Mouse (Mus musculus) forebrain, embryonic 11.5 days (tissue): ENCODE results near the gene Gm11627. TPM values are rescaled to one million over a fixed set of nuclear protein-coding genes. Genes with fewer than 3 reads are reported as not detected.
"Not testable (repeated sequence)": the region's sequence is repeated elsewhere in the genome, so short reads cannot be mapped to it uniquely, and the experiment has no call there.

Experiments used
- ATAC-seq: fragments of 200-750 bp; cut with Nextera tagmentation; replicated peaks from 2 replicates; pipeline ENCODE4 v1.8.0; 2017; ENCODE audit warnings: moderate TSS enrichment; ENCODE audit not compliant: low FRiP score
- DNase-seq: peaks from one replicate; pipeline ENCODE4 v3.0.0-alpha.2; 2017; ENCODE audit warnings: low spot score
- H3K27ac ChIP-seq: fragments of 300-500 bp; sonication (generic); 2 replicates; pipeline ENCODE4 v1.5.1; 2014; ENCODE audit warnings: low read depth, low read length
- H3K27me3 ChIP-seq: fragments of 300-500 bp; sonication (generic); 2 replicates; pipeline ENCODE4 v1.6.1; 2014; ENCODE audit warnings: mild to moderate bottlenecking, low read length, mixed read lengths; ENCODE audit not compliant: control insufficient read depth, insufficient read depth
- H3K36me3 ChIP-seq: fragments of 300-500 bp; sonication (generic); 2 replicates; pipeline ENCODE4 v1.6.1; 2014; ENCODE audit warnings: mild to moderate bottlenecking, low read length, moderate library complexity, mixed read lengths; ENCODE audit not compliant: control insufficient read depth, insufficient read depth
- H3K4me1 ChIP-seq: fragments of 300-500 bp; sonication (generic); replicated peaks from 2 replicates; pipeline ENCODE4 v1.6.1; 2014; ENCODE audit warnings: low read length, mixed read lengths; ENCODE audit not compliant: control insufficient read depth, insufficient read depth
- H3K4me2 ChIP-seq: fragments of 300-500 bp; sonication (generic); 2 replicates; pipeline ENCODE4 v1.6.1; 2014; ENCODE audit warnings: low read depth, mild to moderate bottlenecking, low read length, moderate library complexity, mixed read lengths; ENCODE audit not compliant: severe bottlenecking
- H3K4me3 ChIP-seq: fragments of 300-500 bp; sonication (generic); 2 replicates; pipeline ENCODE4 v1.5.1; 2014; ENCODE audit warnings: low read depth, low read length
- H3K9ac ChIP-seq: fragments of 300-500 bp; sonication (generic); 2 replicates; pipeline ENCODE4 v1.6.1; 2014; ENCODE audit warnings: low read length
- H3K9me3 ChIP-seq: fragments of 300-500 bp; sonication (generic); 2 replicates; pipeline ENCODE4 v1.6.1; 2016; ENCODE audit warnings: low read length, mixed read lengths; ENCODE audit not compliant: control insufficient read depth
- WGBS: fragments of 180-500 bp; shearing (Covaris S2); extraction: QIAGEN DNeasy Blood & Tissue Kit; methylation state at CpG from one replicate; pipeline ENCODE4 v1.1.7; 2014; 5-methylcytosine and 5-hydroxymethylcytosine counted together
- polyA plus RNA-seq: library from polyadenylated mRNA; unstranded; fragments of >200 nt; fragmentation: Nextera tagmentation; extraction: Ambion mirVana; gene quantifications from 2 replicates; pipeline ENCODE4 v1.2.1, GENCODE M21; 2014

The Gm11627 gene
- polyA plus RNA-seq, 1 experiment from 2014 or later, result 13.8 TPM

DNA sequence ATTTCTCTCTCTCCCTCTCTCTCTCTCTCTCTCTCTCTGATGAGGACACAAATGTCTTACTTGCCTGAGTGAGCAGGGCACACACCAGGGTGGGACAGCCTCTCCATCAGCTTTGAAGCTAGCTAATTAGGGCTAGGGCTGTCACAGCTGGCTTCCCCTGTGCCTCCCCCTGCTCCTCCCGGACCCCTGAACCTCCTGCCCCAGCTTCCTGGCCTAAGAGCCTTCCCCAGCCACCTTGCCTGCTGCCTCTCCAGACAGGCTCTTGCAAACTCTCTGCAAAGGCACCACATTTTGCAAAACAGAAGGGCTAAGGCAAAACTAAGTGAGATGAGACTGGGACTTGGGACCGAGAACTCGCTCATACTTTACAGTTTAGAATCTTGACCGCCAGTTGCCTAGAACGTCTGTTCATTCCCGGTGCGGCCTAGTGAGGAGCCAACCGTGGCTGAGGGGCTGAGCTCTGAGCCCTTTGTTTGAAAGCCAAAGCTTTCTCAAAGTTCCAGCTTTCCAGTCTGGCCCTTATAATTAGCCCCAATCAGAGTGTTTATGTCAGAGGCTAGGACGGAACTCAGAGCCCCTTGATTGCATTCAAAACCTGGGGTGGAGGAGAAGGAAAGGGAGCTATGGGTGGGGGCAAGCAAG is 31.5 kb upstream of the Gm11627 start:
- Histone ChIP-seq H3K36me3 (no peaks in the 10 kb centered on the region), H3K27me3 (no peaks in the 10 kb centered on the region), H3K9me3 (no peaks in the 10 kb centered on the region), H3K9ac (peak overlapping the region; percentile 32; the same call in 1 of the 2 replicates), H3K4me2 (peak overlapping the region; percentile 21; the same call in 1 of the 2 replicates), H3K4me1 (peaks cover 28% of the 10 kb centered on the region), H3K4me3 (no peak overlapping the region), H3K27ac (peak overlapping the region; percentile 83)
- DNase-seq (peak; percentile 71), ATAC-seq (no peak)
- 6% methylated on average over 9 of the region's 9 CpGs for WGBS

DNA sequence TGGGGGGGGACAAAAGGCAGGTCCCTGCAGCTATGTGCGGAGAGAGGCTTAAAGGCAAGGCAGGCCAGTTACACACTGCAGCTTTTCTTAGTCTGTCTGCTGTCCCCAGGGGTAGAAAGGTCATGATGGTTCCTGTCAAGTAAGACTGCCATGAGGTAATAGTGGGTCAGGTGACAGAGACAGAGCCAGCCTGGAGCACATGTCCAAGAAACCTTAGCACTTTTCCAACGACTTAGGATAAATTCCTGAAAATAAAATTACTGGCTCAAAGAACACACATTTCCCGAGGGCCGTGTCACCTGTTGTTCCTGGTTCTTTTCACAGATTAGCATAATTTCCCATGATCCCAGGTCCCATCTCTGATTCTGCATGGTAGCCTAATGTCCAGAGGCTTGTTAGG is 31.0 kb upstream of the Gm11627 start:
- peaks cover 28% of the 10 kb centered on the region for H3K4me1 ChIP-seq
- H3K9ac ChIP-seq, result peak overlapping the region; percentile 32; the same call in 1 of the 2 replicates
- ATAC-seq, result 0 out of 2 replicates have a peak, but pooled peaks have one; percentile 29
- no peaks in the 10 kb centered on the region for H3K27me3 ChIP-seq
- 14% methylated on average over 4 of the region's 4 CpGs for WGBS
- H3K36me3 ChIP-seq, result no peaks in the 10 kb centered on the region
- H3K4me2 ChIP-seq, result peak overlapping the region; percentile 70; the same call in 1 of the 2 replicates
- no peaks in the 10 kb centered on the region for H3K9me3 ChIP-seq
- peak overlapping the region; percentile 83 for H3K27ac ChIP-seq
- no peak overlapping the region for H3K4me3 ChIP-seq
- no peak for DNase-seq

DNA sequence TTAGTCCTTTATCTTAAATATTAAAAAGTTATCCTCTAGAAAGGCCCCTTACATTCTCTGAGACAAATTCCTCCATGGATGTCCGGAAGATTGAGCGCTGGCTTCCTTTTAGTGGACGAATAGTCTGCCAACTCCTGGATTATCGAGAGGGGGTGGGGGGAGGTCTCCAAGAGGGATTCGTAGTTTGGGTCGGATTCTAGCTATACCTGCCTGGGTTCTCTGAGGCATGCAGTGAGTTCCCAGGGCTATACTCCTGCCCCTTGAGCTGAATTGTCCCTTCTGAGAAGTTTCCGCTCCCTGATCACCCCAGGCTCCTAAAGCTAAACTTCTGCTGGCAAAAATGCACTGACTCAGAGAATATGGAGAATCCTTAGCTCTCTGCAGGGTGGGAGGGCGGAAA is 30.2 kb upstream of the Gm11627 start:
- no peak for DNase-seq
- 0 out of 2 replicates have a peak overlapping the region, but pooled peaks have one; percentile 39 for H3K27ac ChIP-seq
- H3K4me1 ChIP-seq, result peaks cover 28% of the 10 kb centered on the region
- no peaks in the 10 kb centered on the region for H3K36me3 ChIP-seq
- ATAC-seq, result no peak
- H3K4me3 ChIP-seq, result peak overlapping the region; percentile 78; the same call in 1 of the 2 replicates
- H3K9me3 ChIP-seq, result no peaks in the 10 kb centered on the region
- peak overlapping the region; percentile 38; the same call in 1 of the 2 replicates for H3K9ac ChIP-seq
- H3K27me3 ChIP-seq, result no peaks in the 10 kb centered on the region
- WGBS, result 33% methylated on average over 8 of the region's 8 CpGs
- peak overlapping the region; percentile 70; the same call in 1 of the 2 replicates for H3K4me2 ChIP-seq

DNA sequence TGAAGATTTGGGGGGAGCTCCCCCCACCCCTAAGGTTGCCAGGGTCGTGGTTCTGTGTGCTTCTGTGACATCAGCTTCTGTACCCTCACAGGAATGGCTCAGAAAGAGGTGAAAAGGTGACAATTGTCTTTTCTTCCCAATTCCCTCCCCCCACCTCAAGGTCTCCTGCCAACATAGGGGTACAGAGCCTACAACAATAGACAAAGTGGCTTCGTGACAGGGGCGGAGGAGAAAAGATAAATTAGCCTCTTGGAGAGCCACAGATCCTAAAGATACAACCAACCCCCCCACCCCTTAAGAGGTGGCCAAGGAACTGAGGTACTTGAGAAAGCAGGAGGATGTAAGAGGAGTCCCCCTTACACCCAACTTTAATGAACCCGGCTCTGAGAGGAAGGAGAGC is 29.4 kb upstream of the Gm11627 start:
- Histone ChIP-seq H3K4me3 (peak overlapping the region; percentile 78), H3K4me1 (peaks cover 28% of the 10 kb centered on the region), H3K27me3 (no peaks in the 10 kb centered on the region), H3K9me3 (no peaks in the 10 kb centered on the region), H3K27ac (0 out of 2 replicates have a peak overlapping the region, but pooled peaks have one; percentile 38), H3K4me2 (peak overlapping the region; percentile 70), H3K36me3 (no peaks in the 10 kb centered on the region), H3K9ac (peak overlapping the region; percentile 99; the same call in 1 of the 2 replicates)
- ATAC-seq, result no peak
- 10% methylated on average over 4 of the region's 4 CpGs for WGBS
- DNase-seq, result no peak

DNA sequence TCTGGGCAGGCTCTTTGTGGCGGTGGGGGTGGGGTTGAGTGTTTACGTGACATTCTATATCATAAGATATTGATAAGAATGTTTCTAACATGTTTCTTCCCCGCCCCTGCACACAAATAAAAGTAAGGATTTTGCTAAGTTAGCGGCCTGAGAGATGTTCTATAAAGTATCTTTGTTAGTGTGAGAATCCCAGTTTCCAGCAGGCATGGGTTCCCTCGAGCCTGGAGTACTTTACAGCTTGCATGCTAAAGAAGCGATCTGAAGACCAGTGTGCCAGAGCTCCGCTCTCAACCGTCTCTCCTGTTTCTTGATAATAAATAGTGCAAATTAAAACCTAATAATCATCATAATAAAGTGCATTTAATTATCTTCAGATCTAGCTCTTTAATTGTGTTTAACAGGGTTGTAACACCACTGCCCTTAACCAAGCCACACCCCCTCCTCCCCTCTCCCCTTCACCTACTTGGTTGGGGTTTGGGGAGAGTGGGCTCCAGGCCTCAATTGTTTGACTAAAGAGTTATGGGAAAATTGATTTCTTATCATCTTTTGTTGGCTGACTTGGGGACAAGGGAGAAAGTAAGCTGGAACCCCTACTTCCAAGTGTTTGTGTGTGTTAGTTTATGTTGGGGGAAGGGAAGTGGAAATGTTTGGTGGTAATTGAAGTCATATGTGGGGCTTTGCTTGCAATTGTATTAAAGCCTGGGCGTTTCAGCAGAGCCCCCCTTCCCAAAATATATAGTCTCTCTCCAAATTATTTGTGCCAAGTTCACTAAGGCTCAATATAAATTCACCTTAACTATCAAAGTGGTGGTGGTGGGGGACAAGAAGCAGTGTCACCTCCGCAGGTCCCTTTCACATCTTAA is 28.7 kb upstream of the Gm11627 start:
- Histone ChIP-seq H3K27me3 (no peaks in the 10 kb centered on the region), H3K4me2 (peak overlapping the region; percentile 70), H3K36me3 (no peaks in the 10 kb centered on the region), H3K4me1 (peaks cover 28% of the 10 kb centered on the region), H3K9ac (peak overlapping the region; percentile 99), H3K9me3 (no peaks in the 10 kb centered on the region), H3K4me3 (peak overlapping the region; percentile 78), H3K27ac (peak overlapping the region; percentile 53)
- 4% methylated on average over 10 of the region's 10 CpGs for WGBS
- ATAC-seq, result no peak
- DNase-seq, result no peak

DNA sequence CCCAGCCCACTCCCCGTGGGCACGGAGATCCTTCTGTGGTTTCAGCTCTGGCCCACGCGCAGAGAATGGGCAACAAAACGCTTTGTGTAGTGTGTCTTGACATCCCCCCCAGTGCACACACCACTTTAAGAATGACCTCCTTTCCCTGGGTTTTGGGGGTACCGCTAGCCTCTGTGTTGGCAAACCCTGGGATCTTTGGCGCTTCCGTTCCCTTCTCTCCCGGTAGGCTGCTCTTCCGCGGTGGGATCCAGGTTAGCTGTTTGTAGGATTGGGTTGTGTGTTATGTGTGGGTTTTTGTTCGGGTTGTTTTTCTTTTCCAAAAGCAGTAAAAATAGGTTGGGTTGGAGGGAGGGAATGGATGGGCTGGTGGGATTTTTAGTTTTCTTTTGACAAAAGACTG is 27.9 kb upstream of the Gm11627 start:
- Histone ChIP-seq H3K4me2 (peak overlapping the region; percentile 70), H3K27ac (peak overlapping the region; percentile 53), H3K4me3 (peak overlapping the region; percentile 78), H3K9ac (peak overlapping the region; percentile 99), H3K4me1 (peaks cover 28% of the 10 kb centered on the region)
- DNase-seq, H3K36me3 ChIP-seq, H3K27me3 ChIP-seq, ATAC-seq, H3K9me3 ChIP-seq: not testable (repeated sequence)
- WGBS, result 0% methylated on average over 12 of the region's 12 CpGs

DNA sequence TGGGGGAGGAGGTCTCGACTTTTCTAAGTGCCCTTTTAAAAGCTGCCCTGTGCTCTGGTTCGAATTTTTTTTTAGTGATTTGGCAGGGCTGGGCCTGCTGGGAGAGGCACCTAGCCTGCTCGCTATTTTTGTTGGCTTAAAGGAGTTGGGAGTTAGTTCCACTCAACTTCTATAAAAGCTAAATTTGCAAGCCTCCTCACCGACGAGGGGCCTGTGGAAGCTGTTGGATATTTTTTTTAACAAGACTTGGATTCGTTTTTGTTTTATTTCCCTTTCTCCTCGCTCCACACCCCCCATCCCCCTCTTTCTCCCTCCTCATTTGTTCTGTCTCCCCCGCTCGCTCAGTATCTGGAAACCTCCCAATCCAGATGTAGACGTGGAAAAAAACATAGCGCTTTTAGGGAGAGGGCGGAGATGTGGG is 27.5 kb upstream of the Gm11627 start:
- Histone ChIP-seq H3K4me2 (peak overlapping the region; percentile 70), H3K27ac (peak overlapping the region; percentile 53; the same call in 1 of the 2 replicates), H3K9me3 (no peaks in the 10 kb centered on the region), H3K27me3 (no peaks in the 10 kb centered on the region), H3K9ac (peak overlapping the region; percentile 99), H3K4me1 (peaks cover 30% of the 10 kb centered on the region), H3K36me3 (no peaks in the 10 kb centered on the region), H3K4me3 (peak overlapping the region; percentile 78)
- DNase-seq (no peak), ATAC-seq (no peak)
- under 1% methylated on average over 12 of the region's 12 CpGs for WGBS

DNA sequence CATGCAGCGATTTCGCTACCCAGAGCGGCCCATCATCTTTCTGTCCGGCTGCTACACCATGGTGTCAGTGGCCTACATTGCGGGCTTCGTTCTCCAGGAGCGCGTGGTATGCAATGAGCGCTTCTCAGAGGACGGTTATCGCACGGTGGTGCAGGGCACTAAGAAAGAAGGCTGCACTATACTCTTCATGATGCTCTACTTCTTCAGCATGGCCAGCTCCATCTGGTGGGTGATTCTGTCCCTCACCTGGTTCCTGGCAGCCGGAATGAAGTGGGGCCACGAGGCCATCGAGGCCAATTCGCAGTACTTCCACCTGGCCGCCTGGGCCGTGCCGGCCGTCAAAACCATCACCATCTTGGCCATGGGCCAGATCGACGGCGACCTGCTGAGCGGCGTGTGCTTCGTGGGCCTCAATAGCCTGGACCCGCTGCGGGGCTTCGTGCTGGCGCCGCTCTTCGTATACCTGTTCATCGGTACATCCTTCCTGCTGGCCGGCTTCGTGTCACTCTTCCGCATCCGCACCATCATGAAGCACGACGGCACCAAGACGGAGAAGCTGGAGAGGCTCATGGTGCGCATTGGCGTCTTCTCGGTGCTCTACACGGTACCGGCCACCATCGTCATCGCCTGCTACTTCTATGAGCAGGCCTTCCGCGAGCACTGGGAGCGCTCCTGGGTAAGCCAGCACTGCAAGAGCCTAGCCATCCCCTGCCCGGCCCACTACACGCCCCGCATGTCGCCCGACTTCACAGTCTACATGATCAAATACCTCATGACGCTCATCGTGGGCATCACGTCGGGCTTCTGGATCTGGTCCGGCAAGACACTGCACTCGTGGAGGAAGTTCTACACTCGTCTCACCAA is 26.5 kb upstream of the Gm11627 start:
- DNase-seq, result peak; percentile 85
- no peaks in the 10 kb centered on the region for H3K9me3 ChIP-seq
- peaks cover 29% of the 10 kb centered on the region for H3K4me1 ChIP-seq
- no peaks in the 10 kb centered on the region for H3K36me3 ChIP-seq
- peak overlapping the region; percentile 70 for H3K4me2 ChIP-seq
- peak overlapping the region; percentile 99 for H3K9ac ChIP-seq
- H3K27ac ChIP-seq, result peak overlapping the region; percentile 100
- WGBS, result under 1% methylated on average over 62 of the region's 62 CpGs
- ATAC-seq, result no peak
- H3K4me3 ChIP-seq, result peak overlapping the region; percentile 78
- no peaks in the 10 kb centered on the region for H3K27me3 ChIP-seq
